Mouse (Mus musculus) A20 (cell line): ENCODE measurements around the gene Lingo2.
"Not testable (repeated sequence)": the region's sequence is repeated elsewhere in the genome, so short reads cannot be mapped to it uniquely, and the experiment has no call there.

Source experiments
- DNase-seq: peaks from one replicate; pipeline ENCODE4 v3.0.0-alpha.2; 2011; ENCODE audit warnings: low read depth, low spot score

Lingo2 gene

GRCm38 (mm10) chr4:35688498-35689240, 1262.9 kb downstream of the Lingo2 start:
- DNase-seq: not testable (repeated sequence)
